Mouse (Mus musculus) hindbrain, embryonic 16.5 days (tissue): ENCODE data around the gene Tab1. TPM values are rescaled to one million over a fixed set of nuclear protein-coding genes. Genes with fewer than 3 reads are reported as not detected.
A peak's percentile ranks its signal among the peaks of the same experiment; 100 is the strongest.

Experiments
- ATAC-seq: fragments of 200-750 bp; cut with Nextera tagmentation; 2 replicates; pipeline ENCODE4 v1.8.0; 2017; ENCODE audit warnings: moderate TSS enrichment, moderate library complexity
- H3K27ac ChIP-seq: fragments of 300-500 bp; sonication (generic); 2 replicates; pipeline ENCODE4 v1.5.1; 2014; ENCODE audit warnings: low read depth, mild to moderate bottlenecking, control low read depth, low read length, moderate library complexity
- H3K27me3 ChIP-seq: fragments of 300-500 bp; sonication (generic); replicated peaks from 2 replicates; pipeline ENCODE4 v1.6.1; 2014; ENCODE audit warnings: low read length; ENCODE audit not compliant: control insufficient read depth, insufficient read depth
- H3K36me3 ChIP-seq: fragments of 300-500 bp; sonication (generic); 2 replicates; pipeline ENCODE4 v1.6.1; 2014; ENCODE audit warnings: mild to moderate bottlenecking, low read length, moderate library complexity, mixed read lengths; ENCODE audit not compliant: control insufficient read depth, insufficient read depth
- H3K4me1 ChIP-seq: fragments of 300-500 bp; sonication (generic); 2 replicates; pipeline ENCODE4 v1.6.1; 2014; ENCODE audit warnings: low read depth, low read length; ENCODE audit not compliant: control insufficient read depth, insufficient read depth
- H3K4me2 ChIP-seq: fragments of 300-500 bp; sonication (generic); 2 replicates; pipeline ENCODE4 v1.6.1; 2014; ENCODE audit warnings: mild to moderate bottlenecking, low read length, control low read depth, moderate library complexity
- H3K4me3 ChIP-seq: fragments of 300-500 bp; sonication (generic); 2 replicates; pipeline ENCODE4 v1.5.1; 2014; ENCODE audit warnings: mild to moderate bottlenecking, low read length, control low read depth, moderate library complexity
- H3K9ac ChIP-seq: fragments of 300-500 bp; sonication (generic); 2 replicates; pipeline ENCODE4 v1.6.1; 2014; ENCODE audit warnings: low read depth, mild to moderate bottlenecking, control low read depth, low read length, moderate library complexity
- H3K9me3 ChIP-seq: fragments of 300-500 bp; sonication (generic); 2 replicates; pipeline ENCODE4 v1.6.1; 2014; ENCODE audit warnings: mild to moderate bottlenecking, low read length, moderate library complexity; ENCODE audit not compliant: control insufficient read depth
- WGBS: fragments of 180-500 bp; shearing (Covaris S2); extraction: QIAGEN DNeasy Blood & Tissue Kit; methylation state at CpG from one replicate; pipeline ENCODE4 v1.1.7; 2014; 5-methylcytosine and 5-hydroxymethylcytosine counted together
- polyA plus RNA-seq: library from polyadenylated mRNA; unstranded; fragments of >200 nt; fragmentation: Nextera tagmentation; extraction: Ambion mirVana; gene quantifications from 2 replicates; pipeline ENCODE4 v1.2.1, GENCODE M21; 2015

The Tab1 gene
- polyA plus RNA-seq, 1 experiment from 2014 or later: 37.1 TPM

DNA sequence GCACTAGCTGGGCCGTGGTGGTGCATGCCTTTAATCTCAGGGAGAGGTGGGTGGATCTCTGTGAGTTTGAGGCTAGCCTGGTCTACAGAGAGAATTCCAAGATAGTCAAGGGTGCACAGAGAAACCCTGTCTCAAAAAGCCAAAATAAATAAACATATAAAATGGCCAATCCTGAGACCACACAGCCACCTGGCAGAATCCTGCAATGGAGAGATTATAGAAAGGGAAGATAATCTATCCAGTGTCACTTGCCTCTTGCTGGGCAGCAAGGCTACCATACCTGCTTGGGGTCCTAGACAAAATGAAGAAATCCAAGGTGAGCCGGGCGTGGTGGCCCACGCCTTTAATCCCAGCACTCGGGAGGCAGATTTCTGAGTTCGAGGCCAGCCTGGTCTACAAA, 2.9 kb upstream of the Tab1 start:
- Histone ChIP-seq H3K27ac (no peak overlapping the region), H3K9ac (no peak overlapping the region), H3K9me3 (no peaks in the 10 kb centered on the region), H3K27me3 (no peaks in the 10 kb centered on the region), H3K4me1 (peaks cover 14% of the 10 kb centered on the region), H3K36me3 (no peaks in the 10 kb centered on the region), H3K4me2 (no peak overlapping the region), H3K4me3 (no peak overlapping the region)
- ATAC-seq: no peak
- WGBS: 89% methylated on average over 6 of the region's 6 CpGs

DNA sequence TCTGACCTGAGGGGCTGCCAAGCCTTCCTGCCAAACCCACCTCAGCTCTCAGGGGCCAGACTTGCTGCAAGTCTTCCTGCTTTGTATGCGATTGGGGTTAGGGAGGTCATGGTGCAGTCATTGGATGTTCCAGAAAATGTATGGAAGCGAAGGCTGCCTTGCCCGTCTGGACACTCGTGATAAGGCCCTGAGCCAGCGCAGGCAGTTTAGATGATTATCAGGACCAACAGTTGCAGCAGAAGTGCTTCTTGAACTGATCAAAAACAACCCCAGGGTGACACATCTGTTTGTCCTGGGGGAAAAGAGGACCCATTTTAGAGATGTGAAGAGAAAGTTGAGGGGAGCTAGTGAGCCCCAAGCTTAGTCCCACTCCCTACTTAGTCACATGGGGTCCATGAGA, 2.2 kb upstream of the Tab1 start:
- 77% methylated on average over 5 of the region's 5 CpGs for WGBS
- no peak overlapping the region for H3K9ac ChIP-seq
- H3K4me2 ChIP-seq: no peak overlapping the region
- no peak overlapping the region for H3K4me3 ChIP-seq
- no peaks in the 10 kb centered on the region for H3K27me3 ChIP-seq
- peaks cover 14% of the 10 kb centered on the region for H3K4me1 ChIP-seq
- no peaks in the 10 kb centered on the region for H3K9me3 ChIP-seq
- no peak overlapping the region for H3K27ac ChIP-seq
- no peak for ATAC-seq
- no peaks in the 10 kb centered on the region for H3K36me3 ChIP-seq

DNA sequence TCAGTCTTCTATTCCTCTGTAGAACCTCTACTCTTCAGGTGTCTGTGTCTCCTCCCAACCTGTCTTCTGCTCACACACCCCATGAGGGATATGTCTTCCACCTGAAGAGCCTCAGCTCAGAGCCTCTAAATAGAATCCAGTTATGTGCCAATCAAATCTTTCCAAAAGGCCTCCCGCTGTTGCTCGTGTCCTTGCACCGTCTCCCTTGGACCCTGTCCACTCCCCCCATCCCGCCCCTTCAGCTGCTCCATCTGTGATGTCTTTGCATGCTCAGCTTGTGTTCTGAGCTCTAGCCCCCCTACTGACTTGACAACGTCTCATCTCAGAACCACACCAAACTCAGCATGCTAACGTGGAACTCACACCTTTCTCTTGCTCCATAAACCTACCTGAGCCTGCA, 1.5 kb upstream of the Tab1 start:
- Histone ChIP-seq H3K4me2 (no peak overlapping the region), H3K27ac (no peak overlapping the region), H3K9ac (no peak overlapping the region), H3K4me3 (no peak overlapping the region), H3K9me3 (no peaks in the 10 kb centered on the region), H3K36me3 (no peaks in the 10 kb centered on the region), H3K4me1 (peaks cover 14% of the 10 kb centered on the region), H3K27me3 (no peaks in the 10 kb centered on the region)
- ATAC-seq: no peak
- WGBS: 64% methylated on average over 6 of the region's 6 CpGs

DNA sequence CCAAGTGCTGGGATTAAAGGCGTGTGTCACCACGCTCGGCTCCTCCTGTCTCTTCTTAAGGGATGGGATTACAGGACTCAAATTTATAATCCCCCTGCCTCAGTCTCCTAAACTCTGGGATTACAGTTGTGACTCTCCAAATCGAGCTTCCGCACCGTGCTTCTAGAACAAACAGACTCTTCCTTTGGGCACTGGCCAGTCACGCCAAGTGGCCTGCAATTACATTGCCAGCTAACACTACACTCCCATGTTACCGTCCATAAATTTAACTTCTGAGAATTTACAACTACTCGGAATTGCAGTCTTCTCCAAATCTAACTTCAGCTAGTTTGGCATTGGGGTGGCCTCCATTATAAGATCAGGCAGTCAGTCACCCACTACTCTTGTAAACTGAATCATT, 475 bp upstream of the Tab1 start:
- H3K9ac ChIP-seq: peak overlapping the region; percentile 18; the same call in 1 of the 2 replicates
- no peaks in the 10 kb centered on the region for H3K9me3 ChIP-seq
- H3K27me3 ChIP-seq: no peaks in the 10 kb centered on the region
- WGBS: 83% methylated on average over 9 of the region's 9 CpGs
- H3K4me1 ChIP-seq: peaks cover 14% of the 10 kb centered on the region
- ATAC-seq: no peak
- H3K4me2 ChIP-seq: peak overlapping the region; percentile 61
- peak overlapping the region; percentile 71 for H3K4me3 ChIP-seq
- H3K27ac ChIP-seq: no peak overlapping the region
- no peaks in the 10 kb centered on the region for H3K36me3 ChIP-seq

DNA sequence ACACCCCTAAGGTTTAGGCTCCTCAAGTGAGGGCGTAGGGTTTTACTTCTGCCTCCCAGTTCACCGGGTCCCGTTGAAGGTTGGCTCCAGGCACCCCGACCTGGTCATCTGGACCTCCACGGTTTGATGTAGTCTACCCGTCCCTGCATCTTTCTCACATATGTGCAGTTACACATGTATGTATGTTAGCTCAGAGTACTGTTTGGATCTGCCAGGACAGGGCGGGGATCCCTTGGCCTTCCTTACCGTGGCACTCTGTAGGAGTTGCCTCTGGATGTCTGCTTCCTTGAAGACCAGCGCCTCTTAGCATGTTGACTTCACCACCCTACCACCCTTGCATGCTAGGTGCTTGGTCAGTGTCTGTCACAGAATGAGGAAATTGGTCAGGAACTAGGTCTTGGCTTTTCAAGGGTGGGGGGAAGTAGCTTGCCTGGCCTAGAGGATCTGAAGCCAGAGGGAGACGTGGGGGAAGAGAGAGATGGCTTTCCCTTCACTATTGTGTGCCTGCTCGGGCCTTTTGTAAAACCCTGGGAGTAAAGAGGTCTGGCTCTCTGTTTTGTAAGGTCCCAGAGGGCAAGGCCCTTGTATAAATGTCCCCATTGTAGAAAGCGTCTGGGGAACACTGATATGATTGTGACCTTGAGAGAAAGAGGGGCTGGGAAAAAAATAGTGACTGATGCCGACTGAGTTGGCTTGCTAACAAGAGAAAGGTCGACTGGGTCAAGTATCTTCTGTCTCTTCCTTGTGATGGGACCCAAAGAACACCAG, 939 bp downstream of the Tab1 start:
- peaks cover 22% of the 10 kb centered on the region for H3K4me1 ChIP-seq

GRCm38 (mm10) chr15:80134450-80134847, 1.5 kb downstream of the Tab1 start:
- WGBS: 41% methylated on average over 9 of the region's 9 CpGs
- no peaks in the 10 kb centered on the region for H3K36me3 ChIP-seq
- peaks cover 22% of the 10 kb centered on the region for H3K4me1 ChIP-seq
- no peaks in the 10 kb centered on the region for H3K27me3 ChIP-seq
- peak overlapping the region; percentile 99 for H3K27ac ChIP-seq
- peak overlapping the region; percentile 71; the same call in 1 of the 2 replicates for H3K4me3 ChIP-seq
- H3K4me2 ChIP-seq: peak overlapping the region; percentile 61
- peak overlapping the region; percentile 86 for H3K9ac ChIP-seq
- no peak for ATAC-seq
- no peaks in the 10 kb centered on the region for H3K9me3 ChIP-seq

More for the DNA sequence above, 939 bp downstream of the Tab1 start:
- Histone ChIP-seq H3K4me2 (peak overlapping the region; percentile 61), H3K9ac (peak overlapping the region; percentile 86), H3K27me3 (no peaks in the 10 kb centered on the region), H3K36me3 (no peaks in the 10 kb centered on the region), H3K9me3 (no peaks in the 10 kb centered on the region), H3K4me3 (peak overlapping the region; percentile 71), H3K27ac (peak overlapping the region; percentile 99)
- ATAC-seq: no peak
- WGBS: 7% methylated on average over 14 of the region's 14 CpGs

DNA sequence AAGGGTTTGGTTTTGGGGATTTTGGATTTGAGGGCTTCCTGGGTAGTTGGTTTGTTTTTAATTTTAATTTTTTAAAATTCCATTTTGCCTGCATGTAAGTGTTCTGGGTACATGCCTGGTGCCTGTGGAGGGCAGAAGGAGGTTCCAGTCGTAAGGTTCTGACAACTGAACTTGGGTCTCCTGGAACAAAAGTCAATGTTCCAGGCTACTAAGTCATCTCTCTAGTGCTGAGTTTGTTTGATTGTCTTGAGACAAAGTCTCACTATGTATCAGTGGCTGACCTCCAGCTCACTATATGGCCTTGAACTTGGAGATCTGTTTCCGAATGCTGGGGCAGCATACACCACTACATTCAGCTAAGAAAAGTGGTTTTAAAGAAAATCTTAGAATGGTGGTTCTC, 2.6 kb downstream of the Tab1 start:
- 94% methylated on average over 2 of the region's 2 CpGs for WGBS
- Histone ChIP-seq H3K27ac (no peak overlapping the region), H3K4me1 (peaks cover 22% of the 10 kb centered on the region), H3K9ac (no peak overlapping the region), H3K9me3 (no peaks in the 10 kb centered on the region), H3K36me3 (no peaks in the 10 kb centered on the region), H3K27me3 (no peaks in the 10 kb centered on the region), H3K4me2 (no peak overlapping the region), H3K4me3 (no peak overlapping the region)
- no peak for ATAC-seq

DNA sequence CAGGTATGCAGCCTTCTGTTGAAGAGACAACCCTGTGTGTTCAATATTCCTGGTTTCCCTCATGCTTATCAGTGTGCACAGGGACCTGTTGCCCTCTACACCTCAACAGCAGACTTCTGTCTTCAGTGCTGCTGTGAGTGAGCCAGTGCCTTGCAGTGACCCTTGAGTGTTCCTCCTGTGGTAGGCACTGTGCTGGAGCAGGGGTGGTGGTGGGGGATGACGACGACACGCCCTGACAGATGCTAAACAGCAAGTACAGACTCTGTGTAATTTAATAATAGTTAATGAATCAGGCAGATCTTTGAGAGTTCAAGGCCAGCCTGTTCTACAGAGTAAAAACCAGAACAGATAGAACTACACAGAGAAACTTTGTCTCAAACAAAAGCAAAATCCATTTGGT, 3.7 kb downstream of the Tab1 start:
- ATAC-seq: no peak
- Histone ChIP-seq H3K4me1 (peaks cover 22% of the 10 kb centered on the region), H3K36me3 (no peaks in the 10 kb centered on the region), H3K27ac (no peak overlapping the region), H3K4me3 (no peak overlapping the region), H3K9ac (no peak overlapping the region), H3K4me2 (no peak overlapping the region), H3K9me3 (no peaks in the 10 kb centered on the region), H3K27me3 (no peaks in the 10 kb centered on the region)
- 96% methylated on average over 3 of the region's 3 CpGs for WGBS

DNA sequence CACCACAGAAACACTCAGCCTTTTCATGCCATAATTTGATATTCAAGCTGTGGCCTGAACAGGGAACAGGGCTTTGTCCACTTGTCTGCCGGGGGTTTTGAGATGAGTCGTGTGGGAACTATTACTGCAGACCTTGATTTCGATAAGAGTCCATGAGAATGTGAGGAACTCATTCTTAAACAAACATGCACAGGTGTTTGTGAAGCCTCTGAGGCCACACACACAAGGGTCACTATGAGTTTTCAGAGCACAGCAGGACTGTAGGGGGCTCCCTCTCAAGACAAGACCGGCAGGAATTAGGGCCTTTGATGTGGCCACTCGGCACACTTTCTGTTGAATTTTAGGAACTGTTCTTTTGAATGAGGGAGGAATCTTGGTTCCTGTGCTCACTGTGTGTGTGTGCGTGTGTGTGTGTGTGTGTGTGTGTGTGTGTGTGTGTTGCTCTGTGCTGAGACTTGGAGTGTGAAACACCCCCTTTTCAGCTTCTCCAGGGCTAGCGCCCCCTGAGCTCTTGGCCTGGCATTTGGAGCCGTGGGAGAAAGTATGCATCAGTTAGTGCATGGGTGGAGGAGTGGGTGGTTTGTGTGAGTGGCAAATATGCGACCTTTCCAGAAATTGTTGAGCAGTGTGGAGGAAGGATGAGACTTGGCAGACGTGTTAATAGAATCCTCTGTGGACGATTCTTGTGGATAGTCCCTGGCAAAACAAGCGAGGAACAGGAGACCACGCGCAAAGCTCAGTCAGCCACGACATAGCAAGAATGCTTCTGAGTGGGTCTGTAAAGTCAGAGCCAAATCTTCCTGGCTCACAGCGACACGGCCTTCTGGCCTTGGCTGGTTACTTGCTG, 5.2 kb downstream of the Tab1 start:
- Histone ChIP-seq H3K9ac (no peak overlapping the region), H3K27ac (peak overlapping the region; percentile 55; the same call in 1 of the 2 replicates), H3K9me3 (no peaks in the 10 kb centered on the region), H3K4me1 (peaks cover 22% of the 10 kb centered on the region), H3K27me3 (no peaks in the 10 kb centered on the region), H3K4me2 (no peak overlapping the region; the same call in 1 of the 2 replicates), H3K4me3 (no peak overlapping the region), H3K36me3 (no peaks in the 10 kb centered on the region)
- ATAC-seq: 0 out of 2 replicates have a peak, but pooled peaks have one; percentile 18
- 52% methylated on average over 17 of the region's 17 CpGs for WGBS
